Mouse (Mus musculus): Measurements from ENCODE around the gene Igsf8.
"Not testable (repeated sequence)": the region's sequence is repeated elsewhere in the genome, so short reads cannot be mapped to it uniquely, and the experiment has no call there.

Gene Igsf8

DNA sequence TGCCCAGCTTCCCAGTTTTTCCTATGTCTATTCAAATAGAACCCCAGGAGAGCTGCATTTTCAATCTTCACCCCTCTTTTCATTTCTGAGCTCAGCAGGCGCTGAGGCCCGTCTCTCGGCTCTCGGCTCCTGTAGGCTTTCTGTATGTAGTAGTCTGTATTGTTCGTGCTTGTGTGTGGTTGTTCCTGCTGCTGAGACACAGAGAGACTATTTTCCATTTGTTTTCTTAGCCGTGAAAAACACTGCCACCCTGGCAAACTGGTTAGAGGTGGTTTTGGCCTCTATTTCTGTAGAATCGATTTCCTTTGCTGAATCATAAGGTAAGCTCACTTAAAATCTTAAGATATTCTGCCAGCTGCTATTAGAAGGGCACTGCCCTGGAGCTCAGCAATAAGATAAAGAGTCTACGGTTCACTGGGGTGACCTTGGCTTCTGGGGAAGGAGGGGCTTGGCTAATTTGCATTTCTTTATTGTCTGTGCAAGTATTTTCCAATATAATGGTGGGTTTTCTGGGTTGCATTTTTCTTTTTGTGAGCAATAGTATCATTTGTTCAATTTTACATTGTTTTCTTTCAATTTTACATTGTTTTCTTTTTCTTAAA is at the start of gene Igsf8:
Igsf8 (plus strand) TSS at position 165 of the 602 bp plus-strand sequence.
- DNase-seq (ENCODE audit: low spot score in 2 of 2): no peak

- DNase-seq (ENCODE audit: low spot score in 2 of 2): no peak
These were observed 48.7 kb upstream of the Igsf8 start for GRCm38 (mm10) chr1:172212776-172213175.

- no peak for DNase-seq (ENCODE audit: low spot score in 2 of 2)
These were observed 47.7 kb upstream of the Igsf8 start for GRCm38 (mm10) chr1:172213771-172214170.

- DNase-seq (ENCODE audit: low spot score in 2 of 2): no peak
These were observed 46.7 kb upstream of the Igsf8 start for GRCm38 (mm10) chr1:172214748-172215147.

- peak in 1 of 2 experiments; percentile 92 for DNase-seq (ENCODE audit: low spot score in 2 of 2)
These were observed 44.3 kb upstream of the Igsf8 start for GRCm38 (mm10) chr1:172217148-172217547.

DNA sequence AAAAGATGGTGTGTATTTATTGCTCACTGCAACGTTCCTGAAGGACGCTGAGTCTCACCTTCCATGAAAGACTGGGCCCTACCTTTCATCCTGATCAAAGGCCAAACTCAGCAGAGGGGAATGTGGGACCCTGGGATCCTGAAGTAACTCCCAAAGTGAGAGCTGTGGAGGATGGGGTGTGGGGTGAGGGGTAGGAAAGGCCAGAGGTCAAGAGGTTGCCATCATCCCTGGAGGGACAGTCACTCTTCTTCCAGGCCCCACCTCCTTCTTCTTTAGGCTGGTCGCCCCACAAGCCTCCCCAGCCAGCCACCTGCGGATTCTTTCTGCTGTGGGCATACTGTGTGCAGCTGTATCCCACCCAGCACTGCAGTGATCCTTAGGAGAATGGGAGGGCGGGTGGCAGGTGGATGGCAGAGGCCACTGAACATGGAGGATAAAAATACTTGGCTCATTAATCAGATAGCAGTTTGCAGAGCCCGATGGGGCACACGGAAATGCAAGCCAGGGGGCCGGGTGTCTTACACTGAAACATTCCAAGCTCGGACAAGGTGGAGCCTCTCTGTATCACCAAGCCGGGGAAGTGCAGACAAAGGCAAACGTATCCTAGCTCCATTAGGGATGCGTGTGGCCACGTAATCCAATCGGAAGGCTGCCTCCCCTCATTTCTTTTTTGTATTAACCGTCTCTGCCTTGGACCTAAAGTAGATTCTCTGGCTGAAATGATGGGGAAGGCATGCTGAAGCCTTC is 43.1 kb upstream of the Igsf8 start:
- DNase-seq (ENCODE audit: low spot score in 2 of 2): no peak

- DNase-seq (ENCODE audit: low spot score in 2 of 2): no peak
These were observed 41.7 kb upstream of the Igsf8 start, which contains the start of gene Casq1 for GRCm38 (mm10) chr1:172219451-172220406. TSS of gene Casq1 (minus strand) at chr1:172219868.

GRCm38 (mm10) chr1:172220414-172220813 is 41.0 kb upstream of the Igsf8 start:
- no peak for DNase-seq (ENCODE audit: low spot score in 2 of 2)

DNA sequence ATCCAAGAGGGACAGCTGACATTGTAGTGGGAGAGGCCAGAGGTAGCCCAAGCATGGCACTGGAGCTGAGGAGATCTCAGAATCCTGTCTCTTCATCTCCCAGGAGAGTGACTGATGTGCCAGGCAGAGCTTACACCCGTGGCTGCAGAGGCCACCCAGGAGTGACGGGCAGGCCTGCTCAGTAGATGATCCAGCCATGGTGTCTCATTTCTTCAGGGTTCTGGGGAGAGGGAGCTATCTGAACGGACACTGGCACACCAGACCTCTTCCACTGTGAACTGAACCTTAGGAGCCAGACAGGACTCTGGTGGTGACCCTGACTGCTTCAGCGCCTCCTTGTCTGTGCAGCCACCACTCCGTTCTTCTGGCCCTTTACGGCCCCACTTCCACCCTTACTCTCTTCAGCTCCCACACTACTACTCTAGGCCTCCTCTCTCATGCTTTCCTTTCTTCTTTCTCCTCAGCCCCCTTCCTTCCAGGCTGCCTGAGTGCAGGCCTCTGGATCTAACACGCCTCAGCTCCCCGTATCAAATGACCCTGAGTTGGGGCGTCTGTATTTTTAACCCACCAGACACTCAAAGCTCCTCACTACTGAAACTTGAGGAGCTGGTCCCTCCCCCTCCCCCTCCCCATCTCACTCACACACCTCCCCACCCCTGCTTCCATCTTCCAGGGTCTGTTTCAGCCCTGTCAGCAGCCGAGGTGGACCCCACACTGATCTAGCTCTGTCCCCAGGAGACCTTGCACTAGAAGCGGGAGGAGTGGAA is 40.0 kb upstream of the Igsf8 start:
- no peak for DNase-seq (ENCODE audit: low spot score in 2 of 2)

DNA sequence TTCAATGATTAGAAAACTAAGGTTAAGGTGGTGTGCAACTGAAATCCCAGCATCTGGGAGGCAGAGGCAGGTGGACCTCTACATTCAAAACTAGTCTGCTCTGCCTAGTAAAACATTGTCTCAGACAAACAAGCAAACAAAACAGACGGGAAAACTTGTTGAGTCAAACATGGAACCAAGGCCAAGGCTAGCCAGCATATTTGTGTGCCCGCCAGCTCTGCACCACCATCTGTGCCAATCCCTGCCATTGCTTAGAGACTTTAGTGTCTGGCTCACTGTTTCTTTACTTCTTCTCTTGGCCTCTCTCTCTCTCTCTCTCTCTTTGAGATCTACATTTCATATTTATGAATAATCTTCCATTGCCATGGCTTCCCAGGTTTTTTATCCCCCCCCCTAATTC is 33.2 kb upstream of the Igsf8 start:
- no peak for DNase-seq (ENCODE audit: low spot score in 2 of 2)

DNA sequence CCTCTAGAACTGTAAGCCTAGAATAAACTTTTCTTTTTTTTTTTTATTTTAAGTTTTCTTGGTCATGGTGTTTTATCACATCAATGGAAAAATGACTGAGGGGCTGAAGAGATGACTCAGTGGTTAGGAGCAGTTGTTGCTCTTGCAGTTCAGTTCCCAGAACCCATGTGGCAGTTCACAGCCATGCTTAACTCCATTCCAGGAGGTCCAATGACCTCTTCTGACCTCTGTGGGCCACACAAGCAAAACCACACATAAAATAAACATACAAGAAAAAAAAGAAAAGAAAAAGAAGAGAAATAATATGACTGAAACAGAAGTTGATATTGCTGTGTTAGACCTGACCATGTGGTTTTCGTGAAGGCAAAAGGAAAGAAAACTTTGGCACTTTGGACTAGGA is 32.2 kb upstream of the Igsf8 start:
- no peak for DNase-seq (ENCODE audit: low spot score in 2 of 2)

DNA sequence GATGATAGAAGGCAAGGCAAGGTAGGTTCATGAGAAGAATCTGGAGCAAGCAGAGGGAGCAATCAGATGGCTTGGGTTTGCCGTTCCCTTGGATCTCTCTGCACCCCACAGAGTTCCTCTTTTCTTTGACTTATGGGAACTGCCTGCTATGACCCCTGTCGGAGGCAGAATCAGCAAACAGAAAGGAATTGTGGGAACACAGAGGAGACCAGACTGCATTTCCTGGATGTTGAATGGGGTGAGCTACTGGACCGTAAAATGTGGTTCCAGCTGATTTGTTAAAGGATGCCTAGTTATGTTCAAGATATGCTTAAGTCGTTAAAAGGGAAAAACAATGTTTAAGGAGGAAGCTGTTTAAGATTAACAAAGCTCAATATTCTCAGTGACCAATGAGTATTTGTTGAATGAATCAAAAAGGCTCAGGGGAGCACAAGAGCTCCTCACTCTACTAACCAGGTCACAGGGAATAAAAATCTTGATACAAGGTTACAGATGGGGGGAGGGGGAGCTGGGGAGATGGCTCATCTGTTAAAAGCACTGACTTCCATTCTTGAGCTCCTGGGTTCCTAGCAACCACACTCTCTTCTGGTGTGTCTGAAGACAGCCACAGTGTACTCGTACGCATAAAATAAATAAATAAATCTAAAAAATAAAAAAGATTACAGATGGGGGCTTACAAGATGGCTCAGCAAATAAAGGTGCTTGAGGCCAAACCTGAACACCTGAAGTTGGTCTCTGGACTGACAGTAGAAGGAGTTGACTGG is 20.3 kb upstream of the Igsf8 start:
- DNase-seq (ENCODE audit: low spot score in 2 of 2): no peak

- no peak for DNase-seq (ENCODE audit: low spot score in 2 of 2)
These were observed 19.0 kb upstream of the Igsf8 start for GRCm38 (mm10) chr1:172242401-172242800.

DNA sequence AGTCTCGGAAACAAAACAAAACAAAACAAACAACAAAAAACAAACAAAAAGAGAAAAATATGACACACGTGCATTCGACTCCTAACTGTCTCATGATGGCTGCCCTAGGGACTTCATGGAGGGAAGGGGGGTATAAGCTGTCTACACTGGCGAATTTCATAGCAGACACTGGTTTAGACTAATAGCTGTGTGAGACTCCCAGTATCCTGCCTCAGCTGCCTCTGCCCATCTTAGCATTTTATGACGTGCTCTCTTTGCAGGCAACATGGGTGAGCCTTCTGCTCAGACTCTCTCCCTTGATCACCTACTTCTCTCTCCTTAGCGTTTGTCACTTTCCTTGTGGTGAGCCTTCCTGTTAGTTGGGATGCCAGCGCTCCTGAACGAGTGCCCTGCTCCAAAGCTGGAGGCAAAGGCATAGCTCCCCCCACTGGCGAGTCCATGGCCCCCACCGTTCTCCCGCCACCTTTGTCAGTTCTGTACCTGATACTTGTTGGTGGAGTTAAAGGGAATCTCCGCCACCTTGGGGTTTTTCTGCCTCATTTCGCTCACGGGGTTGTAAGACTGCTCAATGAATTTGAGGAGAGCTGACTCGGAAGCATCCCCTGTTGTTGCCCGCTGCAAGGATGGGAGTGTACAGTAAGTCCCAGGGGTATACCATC is 17.8 kb upstream of the Igsf8 start:
- no peak for DNase-seq (ENCODE audit: low spot score in 2 of 2)

DNA sequence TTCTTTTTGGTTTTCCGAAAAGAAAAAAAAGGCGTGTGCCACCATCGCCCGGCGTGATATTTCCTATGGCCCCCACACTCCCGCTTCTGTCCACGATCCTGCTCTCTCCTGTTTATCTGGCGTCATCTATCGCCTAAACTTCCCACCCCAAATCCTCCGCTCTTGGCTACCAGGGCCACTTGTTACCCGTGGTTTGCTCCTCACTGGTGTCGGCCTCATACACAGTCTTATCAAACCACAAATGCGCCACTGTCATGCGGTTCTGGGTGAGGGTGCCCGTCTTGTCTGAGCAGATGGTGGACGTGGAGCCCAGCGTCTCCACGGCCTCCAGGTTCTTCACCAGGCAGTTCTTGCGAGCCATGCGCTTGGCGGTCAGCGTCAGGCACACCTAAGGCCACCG is 16.8 kb upstream of the Igsf8 start:
- not testable (repeated sequence) for DNase-seq (ENCODE audit: low spot score in 2 of 2)

DNA sequence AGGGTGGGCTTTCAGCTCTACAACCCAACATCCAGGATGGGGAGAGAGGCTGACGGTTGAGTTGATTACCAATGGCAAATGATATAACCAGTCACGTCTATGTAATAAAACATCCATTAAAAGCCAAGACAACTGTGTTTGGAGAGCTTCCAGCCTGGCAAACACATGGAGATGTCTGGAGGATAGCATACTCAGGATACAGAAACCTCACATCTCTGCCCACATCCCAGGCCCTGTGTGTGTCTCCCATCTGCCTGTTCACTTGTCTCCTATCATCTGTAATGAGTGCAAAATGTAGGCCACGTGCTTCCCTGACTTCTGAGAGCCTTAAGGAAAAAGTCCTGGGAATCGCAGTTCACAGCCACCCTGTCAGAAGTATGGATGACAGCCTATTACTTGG is 14.2 kb upstream of the Igsf8 start:
- peak in 1 of 2 experiments; percentile 30 for DNase-seq (ENCODE audit: low spot score in 2 of 2)

GRCm38 (mm10) chr1:172247679-172248078 is 13.8 kb upstream of the Igsf8 start:
- DNase-seq (ENCODE audit: low spot score in 2 of 2): no peak

GRCm38 (mm10) chr1:172258314-172258713 is 3.1 kb upstream of the Igsf8 start, which contains the start of gene Atp1a4:
TSS of gene Atp1a4 (minus strand) at chr1:172258414.
- DNase-seq (ENCODE audit: low spot score in 2 of 2): no peak

GRCm38 (mm10) chr1:172271208-172271607 is 9.8 kb downstream of the Igsf8 start:
- DNase-seq (ENCODE audit: low spot score in 2 of 2): no peak

DNA sequence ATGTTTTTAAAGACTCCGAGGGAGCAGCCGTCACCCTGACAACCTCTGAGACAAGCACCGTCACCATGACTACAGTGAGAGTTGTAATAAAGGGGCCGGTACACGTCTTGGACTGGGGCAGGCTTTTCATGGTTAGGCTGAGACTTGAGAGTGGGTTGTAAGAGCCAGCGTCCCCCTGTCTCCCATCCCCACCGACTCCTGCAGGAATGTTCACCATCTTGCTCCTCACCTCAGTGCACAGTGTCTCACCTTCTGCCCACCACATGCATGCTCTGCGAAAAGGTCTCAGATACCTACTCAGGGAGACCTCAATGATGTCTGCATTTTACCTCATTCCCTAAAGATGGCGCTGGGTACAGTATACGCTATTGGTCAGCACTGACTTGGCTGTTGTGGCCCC is 10.3 kb downstream of the Igsf8 start:
- DNase-seq (ENCODE audit: low spot score in 2 of 2): no peak

Data from left cerebral cortex, adult 9 months (tissue).